Mouse (Mus musculus) cortical plate, adult 2 months (tissue): Measurements from ENCODE around the gene Slc39a11.

Source experiments
- CTCF ChIP-seq: fragments of 200-500 bp; IDR thresholded peaks from 2 replicates; pipeline ENCODE4 v1.5.1; 2011; ENCODE audit warnings: mild to moderate bottlenecking, control low read depth, low read length; ENCODE audit not compliant: insufficient read depth; ENCODE audit errors: extremely low read depth
- POLR2A ChIP-seq: fragments of 200-500 bp; IDR thresholded peaks from 2 replicates; pipeline ENCODE4 v1.6.1; 2011; ENCODE audit warnings: mild to moderate bottlenecking, low read length, control low read depth; ENCODE audit not compliant: insufficient read depth; ENCODE audit errors: extremely low read depth

GRCm38 (mm10) chr11:113271857-113272256 lies 378.0 kb downstream of the Slc39a11 start:
- TF ChIP-seq CTCF (no peak), POLR2A (no peak)
